Mouse (Mus musculus) frontal cortex, postnatal 14 days (tissue): ENCODE measurements at regions not wholly inside any gene's neighbourhood (a gene's known extent, or its start where the extent isn't known, plus 50 kb on each side); places are given as distances from the start of the nearest gene placed in this dataset.

ENCODE experiments used
- DNase-seq, 2 experiments: peaks; one replicate each; pipeline ENCODE4 v3.0.0; 2022; ENCODE audit warnings: low spot score in 2 of 2

- DNase-seq, result no peak
Measured at GRCm38 (mm10) chr9:52379031-52379430, 210.7 kb upstream of the Zc3h12c start.

- no peak for DNase-seq
Measured at GRCm38 (mm10) chr9:52377761-52378160, 209.4 kb upstream of the Zc3h12c start.

DNA sequence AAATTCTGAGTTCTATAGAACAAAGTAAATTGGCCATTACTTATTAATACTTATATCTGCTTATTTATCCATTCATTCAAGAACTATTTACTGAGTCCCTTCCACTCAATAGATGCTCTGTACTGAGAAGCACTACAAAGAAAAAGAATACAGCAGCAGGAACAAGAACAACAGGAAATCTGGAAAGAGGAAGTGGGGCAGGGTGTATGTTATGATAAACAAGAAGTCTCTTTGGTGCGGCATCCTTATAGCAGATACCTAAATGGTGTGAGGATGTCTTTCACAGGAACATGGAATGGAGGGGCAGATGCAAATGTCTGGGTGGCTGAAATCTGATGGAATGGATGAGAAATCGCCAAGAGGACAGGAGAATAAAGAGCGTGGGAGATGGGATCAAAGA is 208.5 kb upstream of the Zc3h12c start:
- DNase-seq, result no peak

- DNase-seq, result no peak
Measured at GRCm38 (mm10) chr9:52371296-52371695, 202.9 kb upstream of the Zc3h12c start.

DNA sequence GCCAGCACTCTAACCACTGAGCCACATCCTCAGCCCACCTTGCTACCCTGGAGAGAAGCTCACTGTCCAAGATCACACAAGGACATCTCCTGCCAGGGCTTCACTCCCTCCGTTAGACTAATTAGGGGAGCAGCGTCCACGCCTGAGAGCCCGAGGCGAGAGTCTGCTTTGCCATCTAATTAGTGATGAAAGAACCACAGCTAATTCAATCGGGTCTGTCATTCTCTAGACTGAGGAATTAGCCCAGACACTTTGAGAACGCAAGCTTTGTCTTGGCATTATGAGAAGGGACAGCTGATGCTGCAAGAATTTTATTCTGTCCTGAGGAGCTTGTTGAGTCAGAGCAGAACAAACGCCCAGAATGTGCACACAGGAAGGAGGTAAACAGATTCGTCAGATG is 200.5 kb upstream of the Zc3h12c start:
- DNase-seq, result no peak

DNA sequence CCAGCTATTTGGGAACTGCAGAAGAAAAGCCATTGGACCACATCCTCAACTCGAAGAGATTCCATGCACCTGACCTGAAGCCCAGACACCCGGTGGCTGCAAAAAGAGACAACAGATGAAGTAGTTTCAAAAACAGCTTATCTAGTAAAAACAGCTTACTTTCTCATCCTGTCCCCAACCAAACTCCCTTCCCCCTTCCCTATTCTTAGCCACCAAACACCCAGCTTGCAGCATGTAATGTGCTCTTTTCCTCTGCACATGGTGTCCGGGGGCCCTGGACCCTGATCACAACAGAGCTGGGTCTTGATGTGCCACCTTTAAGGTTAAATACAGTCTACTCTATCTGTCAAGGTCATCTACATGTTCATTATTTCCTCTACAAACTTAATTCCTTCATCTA is 199.7 kb upstream of the Zc3h12c start:
- DNase-seq, result no peak

DNA sequence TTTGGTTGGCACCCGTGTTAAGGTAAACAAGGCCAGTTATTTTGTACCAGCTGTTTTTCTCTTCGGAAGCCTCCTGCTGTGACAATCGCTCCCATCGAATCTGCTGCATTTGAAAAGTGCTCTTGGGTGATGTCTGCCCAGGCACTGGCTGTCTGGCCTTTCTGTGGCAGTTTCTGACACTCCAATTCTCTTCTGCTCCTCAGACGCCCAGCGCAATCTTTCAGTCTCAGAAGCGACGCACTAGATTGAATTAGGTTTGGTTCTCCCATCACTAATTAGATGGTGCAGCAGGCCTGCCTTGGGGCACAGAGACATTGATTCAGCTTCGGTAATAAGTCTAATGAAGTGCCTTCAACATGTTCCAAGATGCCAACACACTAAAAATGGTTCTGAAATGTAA is 197.7 kb upstream of the Zc3h12c start:
- DNase-seq, result no peak

GRCm38 (mm10) chr9:52361599-52361998 is 193.2 kb upstream of the Zc3h12c start:
- no peak for DNase-seq

- no peak for DNase-seq
Measured at GRCm38 (mm10) chr9:52359416-52359815, 191.0 kb upstream of the Zc3h12c start.

DNA sequence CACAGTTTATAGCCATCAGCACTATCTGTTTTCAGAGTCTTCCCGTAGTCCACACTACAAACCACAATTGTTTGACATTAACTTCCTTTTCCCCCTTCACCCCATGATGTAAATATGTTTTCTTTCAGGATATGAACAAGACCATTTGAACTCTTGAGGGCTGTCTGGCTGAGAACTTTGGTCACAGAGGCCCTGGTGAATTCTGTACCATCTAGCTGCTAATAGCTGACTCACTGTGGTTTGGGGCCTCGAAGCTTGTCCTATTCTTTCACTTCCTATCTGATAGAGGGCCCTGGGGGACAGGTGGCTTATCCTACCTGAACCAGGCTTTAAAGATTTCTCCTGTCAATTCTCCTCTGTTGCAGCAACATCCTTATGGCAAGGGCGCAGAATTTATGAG is 188.2 kb upstream of the Zc3h12c start:
- no peak for DNase-seq

- no peak for DNase-seq
Measured at GRCm38 (mm10) chr9:52355187-52355982, 187.0 kb upstream of the Zc3h12c start.

DNA sequence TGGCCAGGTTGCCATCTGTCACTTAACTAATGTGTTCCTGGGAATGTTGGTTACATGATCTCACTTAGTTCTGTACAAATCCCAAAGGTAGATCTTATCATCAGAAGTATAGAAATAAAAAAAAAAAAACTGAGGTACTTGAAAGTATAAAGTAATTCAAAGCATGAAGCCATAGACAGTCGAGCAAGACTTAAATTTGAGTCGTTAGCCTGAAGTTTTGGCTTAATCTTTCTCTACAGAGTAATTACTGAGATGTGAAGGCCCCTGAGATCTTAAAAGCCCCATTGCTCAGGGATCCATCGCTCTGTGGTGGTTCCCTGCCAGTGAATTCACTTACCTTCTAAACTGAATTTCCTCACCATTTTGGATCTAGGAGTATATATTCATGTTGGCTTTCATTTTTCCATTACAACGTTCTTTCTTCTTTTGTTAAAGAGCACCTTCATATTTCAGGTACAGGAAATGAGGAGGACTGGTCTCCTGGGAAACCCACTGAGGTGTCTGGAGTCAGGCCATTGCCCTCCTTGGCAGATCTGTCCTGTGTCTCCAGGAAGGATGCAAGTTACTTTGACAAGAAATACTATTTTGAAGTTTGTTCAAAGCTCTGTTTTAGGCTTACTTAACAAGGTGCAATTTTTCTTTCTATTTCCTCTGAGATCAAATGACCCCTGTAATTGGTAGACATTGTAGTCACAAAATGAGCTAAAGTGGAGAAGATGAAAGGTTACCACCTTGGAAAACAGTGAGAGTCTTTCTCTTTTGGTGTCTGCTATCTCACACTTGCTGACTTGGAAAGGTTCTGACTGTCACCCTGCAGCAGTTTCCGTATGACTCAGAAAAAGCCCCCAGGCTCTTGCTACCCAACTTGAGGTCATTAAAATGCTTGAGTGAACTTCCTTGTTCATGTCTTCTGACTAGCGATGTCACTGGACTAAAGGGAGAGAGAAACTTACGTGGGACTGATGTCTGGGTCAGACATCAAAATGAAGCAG is 180.5 kb upstream of the Zc3h12c start:
- no peak for DNase-seq

GRCm38 (mm10) chr9:52344177-52344877 is 176.0 kb upstream of the Zc3h12c start:
- no peak for DNase-seq

DNA sequence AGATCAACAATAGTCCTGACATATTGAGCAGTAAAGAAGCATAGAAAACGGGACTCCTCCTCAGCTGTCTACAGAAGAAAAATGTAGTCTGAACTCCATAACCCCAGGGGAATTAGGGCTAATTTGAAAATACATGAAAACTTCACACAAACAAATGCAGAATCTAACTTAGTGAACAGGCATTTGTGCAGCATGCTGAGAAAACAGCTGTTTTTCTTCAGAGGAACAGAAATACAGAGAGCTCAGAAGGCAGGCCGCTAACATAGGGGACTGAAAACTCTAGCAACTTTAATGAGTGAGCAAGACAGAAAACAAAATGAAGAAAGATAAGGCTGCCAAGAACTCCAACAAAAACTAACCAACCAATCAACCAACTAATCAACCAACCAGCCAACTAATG is 172.7 kb upstream of the Zc3h12c start:
- no peak for DNase-seq

- no peak for DNase-seq
Measured at GRCm38 (mm10) chr9:52337786-52338322, 169.5 kb upstream of the Zc3h12c start.

DNA sequence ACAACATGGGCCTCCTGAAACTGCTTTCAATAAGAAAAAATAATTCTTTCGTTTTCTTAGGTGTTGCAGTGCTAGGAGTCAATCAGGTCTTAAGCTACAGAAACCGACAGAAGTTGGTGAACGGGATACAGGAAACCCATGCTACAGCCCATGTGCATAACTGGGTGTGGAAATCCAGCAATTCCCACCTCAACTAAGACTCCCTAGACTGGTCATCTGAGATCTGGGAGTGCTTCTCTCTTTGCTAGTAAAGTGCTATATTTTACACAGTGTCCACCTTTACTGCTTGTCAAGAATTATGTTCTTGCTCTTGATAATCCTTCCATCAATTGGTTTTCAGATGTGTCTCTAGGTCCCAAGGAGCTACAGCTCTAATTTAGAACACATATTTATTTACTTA is 166.4 kb upstream of the Zc3h12c start:
- DNase-seq, result no peak

- no peak for DNase-seq
Measured at GRCm38 (mm10) chr9:52333884-52334283, 165.5 kb upstream of the Zc3h12c start.

DNA sequence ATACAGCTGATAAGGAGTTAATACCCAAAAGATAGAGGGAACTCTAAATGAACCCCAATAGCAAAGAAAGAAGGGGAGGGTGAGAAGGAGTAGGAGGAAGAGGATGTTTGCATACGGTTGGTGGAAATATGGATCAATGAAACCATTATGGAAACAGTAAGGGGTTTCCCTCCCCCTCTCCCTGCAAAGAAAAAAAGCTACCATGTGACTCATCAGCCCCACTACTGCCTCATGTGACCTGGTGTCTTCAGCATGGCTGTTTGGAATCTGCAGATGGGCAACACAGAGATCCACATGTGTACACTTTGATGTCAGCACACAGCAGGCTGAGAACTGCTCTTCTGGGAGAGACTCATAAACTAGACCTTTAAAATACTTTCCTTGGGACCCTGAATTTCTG is 163.4 kb upstream of the Zc3h12c start:
- DNase-seq, result no peak

DNA sequence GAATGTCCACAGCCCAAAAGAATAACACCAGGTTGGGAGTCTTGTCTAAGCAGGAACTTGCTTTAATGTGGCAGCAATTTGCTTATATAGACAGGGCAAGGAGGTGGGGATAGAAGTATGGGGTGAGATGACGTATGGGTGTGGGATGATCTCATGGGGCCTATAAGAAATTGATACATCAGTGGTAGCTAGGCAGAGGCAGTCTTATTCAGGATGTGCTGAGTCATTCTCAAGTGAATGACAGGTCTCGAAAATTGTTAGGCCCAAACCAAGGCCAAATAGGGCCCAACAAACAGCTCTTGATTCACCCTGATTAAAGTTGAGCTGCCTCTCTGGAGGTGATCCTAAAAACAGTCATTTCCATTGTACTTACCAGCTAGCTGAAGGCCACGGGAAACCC is 162.3 kb upstream of the Zc3h12c start:
- no peak for DNase-seq

DNA sequence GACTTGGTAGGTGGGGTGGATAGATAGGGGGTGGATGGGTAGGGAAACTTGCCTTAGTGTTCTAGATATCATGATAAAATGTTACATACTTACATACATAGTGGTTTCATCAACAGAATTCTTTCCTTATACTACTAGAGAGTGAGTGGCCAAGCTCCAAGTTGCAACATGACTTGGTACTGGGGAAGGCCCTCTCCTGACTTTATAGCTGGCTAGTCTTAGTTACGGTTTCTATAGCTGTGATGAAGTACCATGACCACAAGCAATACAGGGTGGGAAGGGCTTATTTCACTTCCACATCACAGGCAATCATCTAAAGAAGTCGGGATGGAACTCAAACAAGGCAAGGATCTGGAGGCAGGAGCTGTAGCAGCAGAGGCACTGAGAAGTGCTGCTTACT is 156.0 kb upstream of the Zc3h12c start:
- DNase-seq, result no peak

- DNase-seq, result no peak
Measured at GRCm38 (mm10) chr9:52323757-52324156, 155.4 kb upstream of the Zc3h12c start.

GRCm38 (mm10) chr9:52323226-52323625 is 154.9 kb upstream of the Zc3h12c start:
- DNase-seq, result no peak
